Mouse (Mus musculus) CH12.LX (cell line): ENCODE data around the gene Scgb1b2.

ENCODE experiments used
- ELF1 ChIP-seq: IDR thresholded peaks from 2 replicates; pipeline ENCODE4 v1.6.1; 2014; ENCODE audit warnings: low read depth, mild to moderate bottlenecking, inconsistent platforms, low read length, improper control_type of control experiment
- EP300 ChIP-seq: IDR thresholded peaks from 2 replicates; pipeline ENCODE4 v1.6.1; 2011; ENCODE audit warnings: low read length, improper control_type of control experiment
- JUN ChIP-seq: IDR thresholded peaks from 2 replicates; pipeline ENCODE4 v1.6.1; 2011; ENCODE audit warnings: low read depth, mild to moderate bottlenecking, low read length, improper control_type of control experiment, moderate library complexity; ENCODE audit not compliant: insufficient read depth
- MAX ChIP-seq: IDR thresholded peaks from 2 replicates; pipeline ENCODE4 v1.6.1; 2011; ENCODE audit warnings: low read length, improper control_type of control experiment
- POLR2A ChIP-seq: IDR thresholded peaks from 2 replicates; pipeline ENCODE4 v1.6.1; 2011; ENCODE audit warnings: low read depth, mild to moderate bottlenecking, improper control_type of control experiment, low read length
- TCF12 ChIP-seq: IDR thresholded peaks from 2 replicates; pipeline ENCODE4 v1.6.1; 2014; ENCODE audit warnings: low read depth, mild to moderate bottlenecking, inconsistent platforms, low read length, improper control_type of control experiment
- ZC3H11A ChIP-seq: IDR thresholded peaks from 2 replicates; pipeline ENCODE4 v1.6.1; 2012; ENCODE audit warnings: low read depth, mild to moderate bottlenecking, inconsistent platforms, low read length, improper control_type of control experiment
- ZNF384 ChIP-seq: IDR thresholded peaks from 2 replicates; pipeline ENCODE4 v1.6.1; 2012; ENCODE audit warnings: low read depth, low read length, improper control_type of control experiment, inconsistent platforms

DNA sequence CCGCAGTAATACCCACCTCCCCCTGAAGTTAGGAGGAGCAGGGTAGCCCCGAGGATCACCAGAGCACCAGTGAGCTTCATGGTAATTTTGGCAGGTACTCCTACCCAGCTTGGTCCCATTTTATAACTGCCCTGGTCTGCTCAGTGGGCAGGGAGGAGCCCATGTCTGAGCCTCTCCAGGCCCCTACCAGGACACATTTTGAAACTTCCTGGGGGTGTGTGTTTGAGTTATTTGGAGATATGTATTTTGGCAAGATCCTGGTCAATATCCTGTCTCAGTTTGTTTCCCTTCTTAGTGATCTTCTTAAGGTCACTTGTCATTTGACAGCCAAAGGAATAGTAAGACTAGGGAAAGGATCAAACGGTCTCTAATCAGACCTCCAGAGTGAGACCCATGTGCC, at the start of gene Scgb1b2:
- TF ChIP-seq POLR2A (no peak), TCF12 (no peak), ZNF384 (no peak), ELF1 (no peak), EP300 (no peak), ZC3H11A (no peak), MAX (no peak), JUN (no peak)
